Mouse (Mus musculus) olfactory bulb, adult 2 months (tissue): Measurements from ENCODE around the gene Dbndd1. TPM values are rescaled to one million over a fixed set of nuclear protein-coding genes. Genes with fewer than 3 reads are reported as not detected.
"Not testable (repeated sequence)": the region's sequence is repeated elsewhere in the genome, so short reads cannot be mapped to it uniquely, and the experiment has no call there.

ENCODE experiments used
- H3K27ac ChIP-seq: fragments of 200-500 bp; 2 replicates; pipeline ENCODE4 v1.5.1; 2012; ENCODE audit warnings: low read depth, low read length; ENCODE audit not compliant: insufficient read depth
- H3K4me1 ChIP-seq: fragments of 200-500 bp; 2 replicates; pipeline ENCODE4 v1.6.1; 2012; ENCODE audit warnings: low read length; ENCODE audit not compliant: control insufficient read depth, insufficient read depth
- H3K4me3 ChIP-seq: fragments of 200-500 bp; 2 replicates; pipeline ENCODE4 v1.5.1; 2012; ENCODE audit warnings: mild to moderate bottlenecking, low read depth, low read length, moderate library complexity; ENCODE audit not compliant: insufficient read depth
- CTCF ChIP-seq: fragments of 200-500 bp; IDR thresholded peaks from 2 replicates; pipeline ENCODE4 v1.5.1; 2012; ENCODE audit warnings: low read depth, mild to moderate bottlenecking, low read length, moderate library complexity; ENCODE audit not compliant: insufficient read depth
- POLR2A ChIP-seq: fragments of 200-500 bp; IDR thresholded peaks from 2 replicates; pipeline ENCODE4 v1.6.1; 2012; ENCODE audit warnings: mild to moderate bottlenecking, low read depth, low read length, moderate library complexity; ENCODE audit not compliant: insufficient read depth
- WGBS: fragments of 180-500 bp; shearing (Covaris S2); methylation state at CpG from one replicate; pipeline ENCODE4 v1.1.7; 2018; 5-methylcytosine and 5-hydroxymethylcytosine counted together
- polyA plus RNA-seq: library from polyadenylated mRNA; stranded (reverse); fragments of >200 nt; gene quantifications from 2 replicates; pipeline ENCODE4 v1.2.4, GENCODE M21; 2012; ENCODE audit warnings: low replicate concordance; ENCODE audit not compliant: missing spikeins, insufficient read depth, insufficient read length

Dbndd1 gene
- polyA plus RNA-seq, result not detected in 2 replicates

GRCm38 (mm10) chr8:123514781-123515539, at the start of gene Dbndd1:
Gene Dbndd1, minus strand, starts transcription at chr8:123515463.
- Histone ChIP-seq H3K4me3 (peak within 1 kb of the TSS; percentile 83), H3K27ac (peak within 1 kb of the TSS; percentile 40; the same call in 1 of the 2 replicates), H3K4me1 (peaks cover 32% of the 10 kb centered on the region)
- under 1% methylated on average over 59 of the region's 63 CpGs for WGBS
- TF ChIP-seq CTCF, result no peak
- no peak for TF ChIP-seq POLR2A

- H3K4me1 ChIP-seq, H3K4me3 ChIP-seq, H3K27ac ChIP-seq: not testable (repeated sequence)
- WGBS, result no CpG with 5 or more reads among the region's 45 CpGs
Observed at GRCm38 (mm10) chr8:123564221-123564620, 49.0 kb upstream of the Dbndd1 start.

- not testable (repeated sequence) for H3K27ac ChIP-seq, H3K4me3 ChIP-seq, H3K4me1 ChIP-seq
- 76% methylated on average over 7 of the region's 14 CpGs for WGBS
Observed at GRCm38 (mm10) chr8:123537641-123538040, 22.4 kb upstream of the Dbndd1 start.

GRCm38 (mm10) chr8:123536990-123537380, 21.7 kb upstream of the Dbndd1 start:
- Histone ChIP-seq H3K4me1 (no peaks in the 10 kb centered on the region), H3K27ac (no peak overlapping the region), H3K4me3 (no peak overlapping the region)
- 52% methylated on average over 10 of the region's 10 CpGs for WGBS
- TF ChIP-seq CTCF (no peak), POLR2A (no peak)

DNA sequence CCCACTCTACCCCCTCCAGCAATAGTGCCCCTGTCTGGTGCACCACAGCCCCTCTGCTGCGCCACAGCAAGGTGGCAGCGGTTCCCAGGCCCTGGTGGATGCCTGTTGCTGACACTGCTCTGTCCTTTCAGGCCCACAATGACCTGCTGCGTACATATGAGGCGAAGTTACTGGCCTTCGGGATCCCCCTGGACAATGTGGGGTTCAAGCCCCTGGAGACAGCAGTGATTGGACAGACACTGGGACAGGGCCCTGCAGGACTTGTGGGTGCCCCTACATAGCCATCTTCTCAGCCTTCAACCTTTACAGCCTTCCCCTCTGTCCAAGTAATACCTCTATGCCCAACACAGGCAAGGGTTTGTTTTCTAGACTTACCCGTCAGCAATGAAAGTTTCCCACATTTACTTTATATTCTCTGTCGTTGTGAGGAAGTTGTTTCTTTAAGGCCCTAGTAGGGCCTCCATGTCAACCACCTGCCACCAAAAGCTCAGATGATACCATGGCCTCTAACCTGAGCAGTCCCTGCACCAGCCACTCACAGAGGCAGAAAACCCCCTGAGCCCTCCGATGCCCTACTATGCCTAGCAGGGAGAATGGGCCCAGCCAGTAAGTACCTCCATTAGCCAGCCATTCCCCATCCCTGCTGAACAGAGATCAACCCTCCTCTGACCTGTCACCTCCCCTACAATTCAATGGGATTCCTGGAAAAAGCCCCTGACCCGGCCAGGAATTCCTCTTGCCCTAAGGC, 21.2 kb upstream of the Dbndd1 start:
- H3K4me3 ChIP-seq, result no peak overlapping the region
- WGBS, result 91% methylated on average over 9 of the region's 9 CpGs
- no peak overlapping the region for H3K27ac ChIP-seq
- no peaks in the 10 kb centered on the region for H3K4me1 ChIP-seq
- no peak for TF ChIP-seq CTCF
- TF ChIP-seq POLR2A, result no peak

- no peak overlapping the region for H3K4me3 ChIP-seq
- no peaks in the 10 kb centered on the region for H3K4me1 ChIP-seq
- no peak overlapping the region for H3K27ac ChIP-seq
- TF ChIP-seq POLR2A, result no peak
- TF ChIP-seq CTCF, result no peak
- 92% methylated on average over 25 of the region's 25 CpGs for WGBS
Observed at GRCm38 (mm10) chr8:123527720-123528489, 12.6 kb upstream of the Dbndd1 start.

DNA sequence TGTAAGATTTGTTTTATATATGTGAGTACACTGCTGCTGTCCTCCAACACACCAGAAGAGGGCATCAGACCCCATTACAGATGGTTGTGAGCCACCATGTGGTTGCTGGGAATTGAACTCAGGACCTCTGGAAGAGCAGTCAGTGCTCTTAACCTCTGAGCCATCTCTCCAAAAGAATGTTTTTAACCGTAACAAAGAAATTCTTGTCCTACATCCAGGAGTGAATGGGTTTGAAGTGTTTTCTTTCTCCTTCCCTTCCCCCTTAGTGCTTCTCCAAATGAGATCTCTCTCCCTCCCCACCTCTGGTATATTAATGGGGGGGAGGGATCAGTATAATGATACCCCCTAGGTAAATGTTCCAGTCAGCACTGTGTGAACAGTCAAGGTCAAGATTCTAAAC, 4.8 kb upstream of the Dbndd1 start:
- H3K4me1 ChIP-seq, result peaks cover 22% of the 10 kb centered on the region
- not testable (repeated sequence) for H3K27ac ChIP-seq, H3K4me3 ChIP-seq
- 93% methylated on average over 1 of the region's 1 CpGs for WGBS

DNA sequence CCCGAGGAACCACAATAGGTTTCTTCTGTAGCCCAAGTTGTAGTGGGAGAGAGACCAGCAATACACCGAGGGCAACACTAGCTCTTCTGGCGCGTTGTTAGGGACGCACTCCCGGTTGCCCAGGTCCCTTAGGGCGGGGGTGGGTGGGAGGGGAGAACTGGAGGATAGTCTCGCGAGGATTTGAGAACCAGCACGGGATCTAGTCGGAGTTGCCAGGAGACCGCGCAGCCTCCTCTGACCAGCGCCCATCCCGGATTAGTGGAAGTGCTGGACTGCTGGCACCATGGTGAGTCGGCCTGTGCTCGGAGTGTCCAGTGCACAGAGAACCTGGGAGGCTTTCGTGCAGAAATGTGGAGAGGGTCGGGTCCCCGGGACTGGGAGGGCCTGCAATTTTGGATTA, 3.4 kb upstream of the Dbndd1 start, which contains the start of gene Gas8:
Gene Gas8 (plus strand): TSS at position 168 of the 400 bp plus-strand sequence.
- H3K4me1 ChIP-seq, result peaks cover 34% of the 10 kb centered on the region
- H3K27ac ChIP-seq, result no peak within 1 kb of the TSS
- TF ChIP-seq POLR2A (no peak), CTCF (no peak)
- 0% methylated on average over 20 of the region's 20 CpGs for WGBS
- H3K4me3 ChIP-seq, result peak within 1 kb of the TSS; percentile 89

DNA sequence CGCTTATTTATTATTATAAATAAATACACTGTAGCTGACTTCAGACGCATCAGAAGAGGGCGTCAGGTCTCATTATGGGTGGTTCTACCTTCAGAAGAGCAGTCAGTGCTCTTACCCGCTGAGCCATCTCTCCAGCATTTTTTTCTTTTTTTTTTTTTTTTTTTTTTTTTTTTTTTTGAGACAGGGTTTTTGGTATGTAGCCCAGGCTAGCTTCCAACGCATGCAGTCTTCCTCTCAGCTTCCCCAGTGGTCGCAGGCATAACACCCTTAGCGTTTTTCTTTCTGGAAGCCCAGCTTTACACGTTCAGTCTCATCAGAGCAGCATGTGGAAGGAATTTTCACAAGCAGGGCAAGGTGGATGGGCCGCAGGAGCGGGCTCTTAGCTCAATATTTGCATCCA, 2.9 kb upstream of the Dbndd1 start:
- no peak overlapping the region for H3K27ac ChIP-seq

More for the DNA sequence above, 2.9 kb upstream of the Dbndd1 start:
- Histone ChIP-seq H3K4me3 (0 out of 2 replicates have a peak overlapping the region, but pooled peaks have one; percentile 1), H3K4me1 (peaks cover 38% of the 10 kb centered on the region)
- no peak for TF ChIP-seq CTCF
- no peak for TF ChIP-seq POLR2A
- 23% methylated on average over 10 of the region's 10 CpGs for WGBS
